Mouse (Mus musculus) cortical plate, adult 2 months (tissue): ENCODE results near the gene Tns1.

Source experiments
- CTCF ChIP-seq: fragments of 200-500 bp; IDR thresholded peaks from 2 replicates; pipeline ENCODE4 v1.5.1; 2011; ENCODE audit warnings: mild to moderate bottlenecking, control low read depth, low read length; ENCODE audit not compliant: insufficient read depth; ENCODE audit errors: extremely low read depth
- POLR2A ChIP-seq: fragments of 200-500 bp; IDR thresholded peaks from 2 replicates; pipeline ENCODE4 v1.6.1; 2011; ENCODE audit warnings: mild to moderate bottlenecking, low read length, control low read depth; ENCODE audit not compliant: insufficient read depth; ENCODE audit errors: extremely low read depth

GRCm38 (mm10) chr1:73901496-73901899 lies 222.8 kb downstream of the Tns1 start:
- no peak for TF ChIP-seq POLR2A
- TF ChIP-seq CTCF: peak; percentile 98
